24 mouse cellular contexts compared by ENCODE assay signal in genomic region chr7:66663548-66663947, GRCm38 (mm10).
"Had no signal": no experiment of that assay in that cellular context is flagged by ENCODE, and none has a peak within 500 bp of the region (broad histone marks: within the 10 kb centered on the region; RNA-seq: fewer than 3 reads in every experiment).

No protein-coding gene starts in this region.

- H3K4me1 ChIP-seq: limb, embryonic 12.5 days; limb, embryonic 15.5 days; lung, embryonic 15.5 days; midbrain, embryonic 12.5 days; neural tube, embryonic 12.5 days had no signal

- H3K9me3 ChIP-seq: limb, embryonic 15.5 days; lung, embryonic 15.5 days had no signal

- H3K9ac ChIP-seq: limb, embryonic 12.5 days; limb, embryonic 15.5 days; liver, embryonic 14.5 days; lung, embryonic 15.5 days; midbrain, embryonic 12.5 days; midbrain, embryonic 15.5 days; neural tube, embryonic 12.5 days; neural tube, embryonic 15.5 days had no signal

- H3K27me3 ChIP-seq: limb, embryonic 12.5 days; limb, embryonic 15.5 days; lung, embryonic 15.5 days; midbrain, embryonic 12.5 days; midbrain, embryonic 15.5 days; neural tube, embryonic 12.5 days; neural tube, embryonic 15.5 days had no signal

- ATAC-seq: hindbrain, postnatal 0 days; inflammation-experienced regulatory T-cells, adult 6 months; midbrain, embryonic 15.5 days had no signal

- H3K4me3 ChIP-seq: left cerebral cortex, adult 2 months; limb, embryonic 12.5 days; limb, embryonic 15.5 days; lung, embryonic 15.5 days; midbrain, embryonic 12.5 days; midbrain, embryonic 15.5 days; neural tube, embryonic 12.5 days; neural tube, embryonic 15.5 days had no signal

- H3K4me2 ChIP-seq: limb, embryonic 12.5 days; limb, embryonic 15.5 days; lung, embryonic 15.5 days; midbrain, embryonic 12.5 days; midbrain, embryonic 15.5 days; neural tube, embryonic 12.5 days; neural tube, embryonic 15.5 days had no signal

- DNase-seq: kidney, postnatal 10 days; layer of hippocampus, postnatal 36 days; left cerebral cortex, postnatal 4 days; lung, adult 18-20 months; lung, postnatal 14 days; right cerebral cortex, adult 18-20 months; right cerebral cortex, postnatal 14 days; right cerebral cortex, postnatal 4 days; thymus, adult 2 months; thymus, postnatal 14 days; thymus, postnatal 4 days had no signal

- H3K27ac ChIP-seq: hindbrain, postnatal 0 days; left cerebral cortex, adult 2 months; limb, embryonic 12.5 days; limb, embryonic 15.5 days; liver, embryonic 14.5 days; lung, embryonic 15.5 days; macrophage; midbrain, embryonic 12.5 days; midbrain, embryonic 15.5 days; neural tube, embryonic 12.5 days; neural tube, embryonic 15.5 days; stomach, postnatal 0 days had no signal
